Mouse (Mus musculus): Measurements from ENCODE around the gene Dlg5. TPM values are rescaled to one million over a fixed set of nuclear protein-coding genes. Genes with fewer than 3 reads are reported as not detected.

The Dlg5 gene
- total and polyA plus RNA-seq, 2 experiments from 2014 or later: 2.6 to 12.3 TPM

DNA sequence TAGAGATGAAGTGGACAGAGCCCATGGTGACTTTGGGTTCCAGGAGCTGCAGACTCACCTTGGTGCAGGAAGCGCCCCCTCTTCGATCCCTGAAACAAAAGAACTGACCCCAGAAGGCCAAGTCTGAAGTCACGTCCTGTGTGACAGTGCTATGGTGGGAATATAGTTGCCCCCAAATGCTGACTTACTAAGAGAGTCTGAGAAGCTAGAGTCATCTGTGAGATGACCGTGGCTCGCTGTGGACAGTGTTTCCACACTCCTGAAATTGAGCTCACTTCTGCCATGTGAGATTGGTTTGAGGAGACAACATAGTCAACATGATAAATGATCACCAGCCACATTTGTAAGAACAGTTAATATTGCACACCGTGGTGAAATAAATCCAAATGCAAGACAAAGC lies 16.7 kb upstream of the Dlg5 start:
- 86% methylated on average over 6 of the region's 6 CpGs for WGBS
- Histone ChIP-seq H3K27ac (ENCODE audit: low read depth) (no peak overlapping the region), H3K4me3 (ENCODE audit: low read depth, low read length) (no peak overlapping the region), H3K27me3 (ENCODE audit: control insufficient read depth, insufficient read depth, low read length) (no peaks in the 10 kb centered on the region), H3K9me3 (replicated peaks; ENCODE audit: control insufficient read depth, low read length) (no peaks in the 10 kb centered on the region), H3K4me1 (ENCODE audit: control insufficient read depth, insufficient read depth) (no peaks in the 10 kb centered on the region), H3K4me2 (ENCODE audit: low read depth, low read length) (no peak overlapping the region), H3K36me3 (replicated peaks; ENCODE audit: control insufficient read depth, insufficient read depth, low read length) (no peaks in the 10 kb centered on the region), H3K9ac (replicated peaks; ENCODE audit: low read depth, low read length) (no peak overlapping the region)
- TF ChIP-seq EP300 (IDR thresholded peaks at IDR 0.05; ENCODE audit: low read depth) (no peak), CTCF (IDR thresholded peaks at IDR 0.05; ENCODE audit: low read depth) (no peak)
- no peak for DNase-seq (ENCODE audit: low spot score)
- ATAC-seq (ENCODE audit: insufficient read depth, low read depth): no peak

GRCm38 (mm10) chr14:24260391-24260790 lies 14.7 kb upstream of the Dlg5 start:
- 73% methylated on average over 4 of the region's 4 CpGs for WGBS
- Histone ChIP-seq H3K4me1 (ENCODE audit: control insufficient read depth, insufficient read depth) (no peaks in the 10 kb centered on the region), H3K27ac (ENCODE audit: low read depth) (no peak overlapping the region), H3K27me3 (ENCODE audit: control insufficient read depth, insufficient read depth, low read length) (no peaks in the 10 kb centered on the region), H3K9me3 (replicated peaks; ENCODE audit: control insufficient read depth, low read length) (no peaks in the 10 kb centered on the region), H3K4me2 (ENCODE audit: low read depth, low read length) (no peak overlapping the region), H3K9ac (replicated peaks; ENCODE audit: low read depth, low read length) (no peak overlapping the region), H3K4me3 (ENCODE audit: low read depth, low read length) (no peak overlapping the region), H3K36me3 (replicated peaks; ENCODE audit: control insufficient read depth, insufficient read depth, low read length) (no peaks in the 10 kb centered on the region)
- TF ChIP-seq CTCF (IDR thresholded peaks at IDR 0.05; ENCODE audit: low read depth) (no peak), EP300 (IDR thresholded peaks at IDR 0.05; ENCODE audit: low read depth) (no peak)
- ATAC-seq (ENCODE audit: insufficient read depth, low read depth) (no peak), DNase-seq (ENCODE audit: low spot score) (no peak)

DNA sequence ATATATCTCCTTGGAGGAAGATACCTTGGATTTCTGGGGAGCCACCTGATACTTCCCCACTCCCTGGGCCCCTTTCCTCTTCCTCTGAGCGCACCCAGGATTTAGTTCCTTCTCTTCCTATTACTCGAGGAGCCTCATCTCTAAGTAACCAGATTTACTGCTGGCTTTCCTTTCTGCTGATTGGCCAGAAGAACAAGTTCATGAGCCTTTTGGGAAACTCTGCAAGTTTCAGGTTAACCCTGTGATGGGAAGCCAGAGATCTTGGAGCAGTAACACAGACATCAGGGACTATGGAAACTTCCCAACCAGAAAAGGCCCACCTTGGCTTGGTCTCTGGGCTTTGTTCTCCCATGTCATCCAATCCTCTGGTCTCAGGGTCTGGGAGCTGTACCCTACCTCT lies 10.2 kb upstream of the Dlg5 start:
- ATAC-seq (ENCODE audit: insufficient read depth, low read depth): no peak

GRCm38 (mm10) chr14:24253611-24254202 lies 8.0 kb upstream of the Dlg5 start:
- peak overlapping the region; percentile 18 for H3K4me2 ChIP-seq (ENCODE audit: low read depth, low read length)
- H3K9ac ChIP-seq (replicated peaks; ENCODE audit: low read depth, low read length): no peak overlapping the region
- TF ChIP-seq CTCF (IDR thresholded peaks at IDR 0.05; ENCODE audit: low read depth) (no peak), EP300 (IDR thresholded peaks at IDR 0.05; ENCODE audit: low read depth) (peak; percentile 39; the same call in 1 of the 2 replicates)
- DNase-seq (ENCODE audit: low spot score): peak; percentile 77
- 2% methylated on average over 8 of the region's 8 CpGs for WGBS
- peak; percentile 91 for ATAC-seq (ENCODE audit: insufficient read depth, low read depth)
- no peak overlapping the region for H3K4me3 ChIP-seq (ENCODE audit: low read depth, low read length)
- H3K4me1 ChIP-seq (ENCODE audit: control insufficient read depth, insufficient read depth): peaks cover 17% of the 10 kb centered on the region; the same call in 1 of the 2 replicates
- H3K36me3 ChIP-seq (replicated peaks; ENCODE audit: control insufficient read depth, insufficient read depth, low read length): no peaks in the 10 kb centered on the region
- peak overlapping the region; percentile 72 for H3K27ac ChIP-seq (ENCODE audit: low read depth)
- H3K9me3 ChIP-seq (replicated peaks; ENCODE audit: control insufficient read depth, low read length): no peaks in the 10 kb centered on the region
- no peaks in the 10 kb centered on the region for H3K27me3 ChIP-seq (ENCODE audit: control insufficient read depth, insufficient read depth, low read length)

More for the DNA sequence above, 10.2 kb upstream of the Dlg5 start:
- H3K36me3 ChIP-seq (replicated peaks; ENCODE audit: control insufficient read depth, insufficient read depth, low read length): no peaks in the 10 kb centered on the region
- 74% methylated on average over 2 of the region's 2 CpGs for WGBS
- no peak for DNase-seq (ENCODE audit: low spot score)
- no peak overlapping the region for H3K4me3 ChIP-seq (ENCODE audit: low read depth, low read length)
- TF ChIP-seq CTCF (IDR thresholded peaks at IDR 0.05; ENCODE audit: low read depth) (no peak), EP300 (IDR thresholded peaks at IDR 0.05; ENCODE audit: low read depth) (no peak)
- no peak overlapping the region for H3K9ac ChIP-seq (replicated peaks; ENCODE audit: low read depth, low read length)
- H3K27ac ChIP-seq (ENCODE audit: low read depth): no peak overlapping the region
- peaks cover 17% of the 10 kb centered on the region; the same call in 1 of the 2 replicates for H3K4me1 ChIP-seq (ENCODE audit: control insufficient read depth, insufficient read depth)
- H3K27me3 ChIP-seq (ENCODE audit: control insufficient read depth, insufficient read depth, low read length): no peaks in the 10 kb centered on the region
- H3K4me2 ChIP-seq (ENCODE audit: low read depth, low read length): no peak overlapping the region
- H3K9me3 ChIP-seq (replicated peaks; ENCODE audit: control insufficient read depth, low read length): no peaks in the 10 kb centered on the region

DNA sequence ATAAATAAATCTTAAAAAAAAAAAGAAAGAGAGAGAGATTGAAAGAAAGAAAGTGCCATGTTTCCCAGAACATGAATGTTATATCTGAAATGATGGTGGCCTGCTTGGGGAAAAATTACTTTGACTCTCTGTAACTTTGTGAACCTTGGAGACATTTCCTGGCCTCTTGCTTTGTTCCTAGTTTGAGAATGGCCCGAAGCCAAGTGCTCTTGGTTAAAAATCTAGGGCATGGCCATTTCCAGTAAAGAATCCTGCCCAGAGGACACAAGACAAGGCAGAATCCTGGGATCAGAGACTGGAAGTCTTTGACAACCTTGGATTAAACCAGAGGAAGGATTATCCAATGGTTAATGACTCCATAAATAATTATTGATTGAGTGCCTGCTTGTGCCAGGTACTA lies 5.6 kb upstream of the Dlg5 start:
- Histone ChIP-seq H3K27ac (ENCODE audit: low read depth) (no peak overlapping the region), H3K4me1 (ENCODE audit: control insufficient read depth, insufficient read depth) (peaks cover 17% of the 10 kb centered on the region; the same call in 1 of the 2 replicates), H3K4me3 (ENCODE audit: low read depth, low read length) (no peak overlapping the region), H3K27me3 (ENCODE audit: control insufficient read depth, insufficient read depth, low read length) (no peaks in the 10 kb centered on the region), H3K9ac (replicated peaks; ENCODE audit: low read depth, low read length) (no peak overlapping the region), H3K9me3 (replicated peaks; ENCODE audit: control insufficient read depth, low read length) (no peaks in the 10 kb centered on the region), H3K36me3 (replicated peaks; ENCODE audit: control insufficient read depth, insufficient read depth, low read length) (no peaks in the 10 kb centered on the region), H3K4me2 (ENCODE audit: low read depth, low read length) (no peak overlapping the region)
- WGBS: 67% methylated on average over 1 of the region's 1 CpGs
- no peak for TF ChIP-seq EP300 (IDR thresholded peaks at IDR 0.05; ENCODE audit: low read depth)
- DNase-seq (ENCODE audit: low spot score) (no peak), ATAC-seq (ENCODE audit: insufficient read depth, low read depth) (no peak)

DNA sequence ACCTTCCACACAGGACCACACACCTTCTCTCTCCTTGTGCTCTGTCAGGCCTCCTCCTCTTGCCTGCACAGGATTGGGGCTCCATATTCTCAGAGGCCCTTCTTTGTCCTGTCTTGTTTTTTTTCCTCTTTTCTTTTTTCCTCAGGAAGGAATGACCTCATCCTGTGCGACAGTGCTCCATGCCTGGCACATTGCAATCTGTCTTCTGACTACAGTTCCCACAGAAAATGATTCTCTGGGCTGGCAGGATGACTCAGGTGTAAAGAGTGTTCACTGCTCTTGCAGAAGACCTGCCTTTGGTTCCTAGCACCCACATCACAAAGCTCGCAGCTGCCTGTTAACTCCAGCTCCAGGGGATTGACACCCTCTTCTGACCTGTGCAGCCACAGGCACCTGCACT lies 4.2 kb upstream of the Dlg5 start:
- peaks cover 17% of the 10 kb centered on the region; the same call in 1 of the 2 replicates for H3K4me1 ChIP-seq (ENCODE audit: control insufficient read depth, insufficient read depth)
- H3K27ac ChIP-seq (ENCODE audit: low read depth): no peak overlapping the region
- H3K36me3 ChIP-seq (replicated peaks; ENCODE audit: control insufficient read depth, insufficient read depth, low read length): no peaks in the 10 kb centered on the region
- no peak overlapping the region for H3K4me3 ChIP-seq (ENCODE audit: low read depth, low read length)
- no peaks in the 10 kb centered on the region for H3K27me3 ChIP-seq (ENCODE audit: control insufficient read depth, insufficient read depth, low read length)
- no peaks in the 10 kb centered on the region for H3K9me3 ChIP-seq (replicated peaks; ENCODE audit: control insufficient read depth, low read length)
- ATAC-seq (ENCODE audit: insufficient read depth, low read depth): no peak
- H3K4me2 ChIP-seq (ENCODE audit: low read depth, low read length): no peak overlapping the region
- WGBS: 50% methylated on average over 2 of the region's 2 CpGs
- no peak for TF ChIP-seq EP300 (IDR thresholded peaks at IDR 0.05; ENCODE audit: low read depth)
- no peak for TF ChIP-seq CTCF (IDR thresholded peaks at IDR 0.05; ENCODE audit: low read depth)
- DNase-seq (ENCODE audit: low spot score): no peak
- H3K9ac ChIP-seq (replicated peaks; ENCODE audit: low read depth, low read length): no peak overlapping the region

Data from heart, postnatal 0 days (tissue).